Mouse (Mus musculus) G1E (cell line): ENCODE data around the gene Adcy10.

ENCODE experiments used
- CTCF ChIP-seq: IDR thresholded peaks from 2 replicates; pipeline ENCODE4 v1.5.1; 2012; ENCODE audit warnings: low read depth, low read length, inconsistent platforms, mixed read lengths
- GATA1 ChIP-seq: IDR thresholded peaks from 2 replicates; pipeline ENCODE4 v1.6.1; 2012; ENCODE audit warnings: borderline replicate concordance, low read length, inconsistent platforms, mixed read lengths

GRCm38 (mm10) chr1:165579332-165579731 is 94.3 kb downstream of the Adcy10 start:
- TF ChIP-seq CTCF (peak; percentile 14; the same call in 1 of the 2 replicates), GATA1 (no peak)
